Mouse (Mus musculus): ENCODE measurements at regions not wholly inside any gene's neighbourhood (a gene's known extent, or its start where the extent isn't known, plus 50 kb on each side); places are given as distances from the start of the nearest gene placed in this dataset.

DNA sequence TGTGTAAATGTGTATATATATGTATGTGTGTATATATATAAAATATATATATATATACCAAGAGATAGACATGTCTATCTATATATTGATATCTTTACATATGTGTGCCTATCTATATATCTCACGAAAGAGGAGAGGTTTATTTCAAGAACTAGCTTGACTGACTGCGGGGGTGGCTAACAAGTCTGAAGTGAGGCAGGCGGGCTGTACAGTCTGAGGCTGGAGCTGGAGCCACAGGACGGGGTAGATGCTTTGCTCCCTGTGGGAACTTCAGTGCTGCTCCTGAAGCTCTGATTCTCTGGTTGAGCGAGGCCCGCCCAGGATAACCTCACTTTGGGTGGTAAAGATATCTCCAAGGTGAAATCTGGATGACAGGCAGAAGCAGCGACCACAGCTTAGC, 213.4 kb upstream of the Serp2 start:
- no peak overlapping the region for H3K4me3 ChIP-seq (ENCODE audit: low read depth, low read length)
- no peaks in the 10 kb centered on the region for H3K36me3 ChIP-seq (ENCODE audit: control insufficient read depth, insufficient read depth, low read length, poor library complexity, severe bottlenecking)
- H3K9me3 ChIP-seq (replicated peaks; ENCODE audit: control insufficient read depth, insufficient read depth, low read length, poor library complexity, severe bottlenecking) = no peaks in the 10 kb centered on the region
- no peaks in the 10 kb centered on the region; the same call in 1 of the 2 replicates for H3K27me3 ChIP-seq (ENCODE audit: control insufficient read depth, insufficient read depth, low read length, poor library complexity, severe bottlenecking)
- H3K4me1 ChIP-seq (ENCODE audit: control insufficient read depth, insufficient read depth, low read length) = peaks cover 2% of the 10 kb centered on the region
- H3K27ac ChIP-seq (ENCODE audit: insufficient read depth, low read length) = no peak overlapping the region
- TF ChIP-seq POLR2A (IDR thresholded peaks at IDR 0.05; ENCODE audit: insufficient read depth, low read length) (no peak), EP300 (IDR thresholded peaks at IDR 0.05; ENCODE audit: insufficient read depth, low read depth, low read length) (no peak), CTCF (IDR thresholded peaks at IDR 0.05; ENCODE audit: low read depth, low read length) (no peak)
- no peak overlapping the region for H3K9ac ChIP-seq (ENCODE audit: low read depth, poor library complexity, severe bottlenecking)

DNA sequence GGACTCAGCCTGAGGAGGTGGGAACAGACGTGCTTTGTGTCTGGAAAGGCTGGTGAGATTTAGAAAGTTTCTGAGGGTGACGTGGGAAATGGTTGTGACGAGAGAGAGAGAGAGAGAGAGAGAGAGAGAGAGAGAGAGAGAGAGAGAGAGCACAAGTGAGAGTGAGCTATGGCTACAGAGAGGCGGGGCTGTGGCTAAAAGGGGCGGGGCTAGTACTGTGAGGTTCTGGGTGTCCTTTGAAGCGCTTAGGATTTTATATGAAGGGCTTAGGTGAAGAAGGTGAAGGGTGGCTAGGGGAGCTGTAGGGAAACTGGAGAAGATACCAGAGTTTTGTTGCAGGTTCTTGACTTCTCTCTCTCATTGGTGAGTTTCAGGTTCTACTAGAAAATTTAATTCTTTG, 210.6 kb upstream of the Serp2 start:
- H3K4me3 ChIP-seq (ENCODE audit: low read depth, low read length) = no peak overlapping the region
- H3K27ac ChIP-seq (ENCODE audit: insufficient read depth, low read length) = no peak overlapping the region
- H3K27me3 ChIP-seq (ENCODE audit: control insufficient read depth, insufficient read depth, low read length, poor library complexity, severe bottlenecking) = no peaks in the 10 kb centered on the region; the same call in 1 of the 2 replicates
- H3K9me3 ChIP-seq (replicated peaks; ENCODE audit: control insufficient read depth, insufficient read depth, low read length, poor library complexity, severe bottlenecking) = no peaks in the 10 kb centered on the region
- H3K4me1 ChIP-seq (ENCODE audit: control insufficient read depth, insufficient read depth, low read length) = peaks cover 8% of the 10 kb centered on the region
- no peaks in the 10 kb centered on the region for H3K36me3 ChIP-seq (ENCODE audit: control insufficient read depth, insufficient read depth, low read length, poor library complexity, severe bottlenecking)
- H3K9ac ChIP-seq (ENCODE audit: low read depth, poor library complexity, severe bottlenecking) = no peak overlapping the region
- no peak for TF ChIP-seq EP300 (IDR thresholded peaks at IDR 0.05; ENCODE audit: insufficient read depth, low read depth, low read length)
- no peak for TF ChIP-seq CTCF (IDR thresholded peaks at IDR 0.05; ENCODE audit: low read depth, low read length)
- no peak for TF ChIP-seq POLR2A (IDR thresholded peaks at IDR 0.05; ENCODE audit: insufficient read depth, low read length)

DNA sequence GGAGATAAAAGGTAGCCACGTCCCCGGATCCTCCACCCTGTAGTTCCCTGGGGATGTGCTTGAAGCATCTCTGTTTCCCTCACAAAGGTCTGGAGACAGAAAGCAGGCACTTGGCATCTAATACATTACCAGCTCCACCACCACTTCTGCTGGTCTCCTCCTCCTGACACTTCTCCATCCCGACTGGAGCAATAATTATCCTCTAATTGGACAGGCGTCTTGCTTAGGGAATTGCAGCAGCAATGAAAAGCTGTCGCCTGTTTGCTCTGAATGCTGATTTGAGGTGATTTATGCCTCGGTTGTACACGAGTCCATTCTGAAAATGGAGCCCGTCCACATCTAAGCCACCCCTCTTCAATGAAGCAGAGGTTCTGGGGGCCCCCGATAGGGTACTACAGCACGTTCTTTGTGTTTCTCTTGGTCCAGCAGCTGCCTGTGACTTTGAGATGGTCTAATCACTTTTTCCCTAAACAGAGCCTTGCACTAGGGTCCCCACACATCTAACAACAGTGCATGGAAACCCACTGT, 209.6 kb upstream of the Serp2 start:
- H3K9me3 ChIP-seq (replicated peaks; ENCODE audit: control insufficient read depth, insufficient read depth, low read length, poor library complexity, severe bottlenecking) = no peaks in the 10 kb centered on the region
- H3K4me1 ChIP-seq (ENCODE audit: control insufficient read depth, insufficient read depth, low read length) = peaks cover 8% of the 10 kb centered on the region
- H3K27me3 ChIP-seq (ENCODE audit: control insufficient read depth, insufficient read depth, low read length, poor library complexity, severe bottlenecking) = no peaks in the 10 kb centered on the region; the same call in 1 of the 2 replicates
- no peaks in the 10 kb centered on the region for H3K36me3 ChIP-seq (ENCODE audit: control insufficient read depth, insufficient read depth, low read length, poor library complexity, severe bottlenecking)
- no peak for TF ChIP-seq CTCF (IDR thresholded peaks at IDR 0.05; ENCODE audit: low read depth, low read length)
- no peak for TF ChIP-seq POLR2A (IDR thresholded peaks at IDR 0.05; ENCODE audit: insufficient read depth, low read length)
- no peak for TF ChIP-seq EP300 (IDR thresholded peaks at IDR 0.05; ENCODE audit: insufficient read depth, low read depth, low read length)
- no peak overlapping the region for H3K27ac ChIP-seq (ENCODE audit: insufficient read depth, low read length)
- H3K4me3 ChIP-seq (ENCODE audit: low read depth, low read length) = no peak overlapping the region
- H3K9ac ChIP-seq (ENCODE audit: low read depth, poor library complexity, severe bottlenecking) = no peak overlapping the region

DNA sequence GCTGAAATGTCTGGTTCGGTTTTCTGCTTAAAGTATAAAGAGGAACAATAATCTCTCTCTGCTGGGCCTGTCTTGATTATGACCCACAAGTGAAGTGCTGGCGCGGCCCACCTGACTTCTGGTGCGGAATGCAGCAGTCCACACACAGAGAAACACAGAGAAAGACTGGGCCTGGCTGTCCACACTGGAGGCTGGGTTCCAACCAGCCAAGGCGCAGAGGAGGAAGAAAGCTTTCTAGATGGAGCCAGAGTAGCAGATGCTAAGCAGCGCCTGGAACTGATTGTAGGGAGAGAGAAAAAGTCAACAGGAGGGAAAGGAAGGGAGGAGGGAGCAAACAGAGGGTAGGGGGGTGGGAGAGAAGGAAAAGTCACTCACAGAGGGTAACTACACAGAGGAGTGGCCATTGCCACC, 208.4 kb upstream of the Serp2 start:
- H3K9me3 ChIP-seq (replicated peaks; ENCODE audit: control insufficient read depth, insufficient read depth, low read length, poor library complexity, severe bottlenecking) = no peaks in the 10 kb centered on the region
- H3K4me3 ChIP-seq (ENCODE audit: low read depth, low read length) = no peak overlapping the region
- no peak overlapping the region for H3K27ac ChIP-seq (ENCODE audit: insufficient read depth, low read length)
- 0 out of 2 replicates have a peak overlapping the region, but pooled peaks have one; percentile 2 for H3K9ac ChIP-seq (ENCODE audit: low read depth, poor library complexity, severe bottlenecking)
- H3K4me1 ChIP-seq (ENCODE audit: control insufficient read depth, insufficient read depth, low read length) = peaks cover 8% of the 10 kb centered on the region
- no peaks in the 10 kb centered on the region for H3K36me3 ChIP-seq (ENCODE audit: control insufficient read depth, insufficient read depth, low read length, poor library complexity, severe bottlenecking)
- TF ChIP-seq CTCF (IDR thresholded peaks at IDR 0.05; ENCODE audit: low read depth, low read length) (no peak), EP300 (IDR thresholded peaks at IDR 0.05; ENCODE audit: insufficient read depth, low read depth, low read length) (no peak), POLR2A (IDR thresholded peaks at IDR 0.05; ENCODE audit: insufficient read depth, low read length) (no peak)
- H3K27me3 ChIP-seq (ENCODE audit: control insufficient read depth, insufficient read depth, low read length, poor library complexity, severe bottlenecking) = no peaks in the 10 kb centered on the region; the same call in 1 of the 2 replicates

DNA sequence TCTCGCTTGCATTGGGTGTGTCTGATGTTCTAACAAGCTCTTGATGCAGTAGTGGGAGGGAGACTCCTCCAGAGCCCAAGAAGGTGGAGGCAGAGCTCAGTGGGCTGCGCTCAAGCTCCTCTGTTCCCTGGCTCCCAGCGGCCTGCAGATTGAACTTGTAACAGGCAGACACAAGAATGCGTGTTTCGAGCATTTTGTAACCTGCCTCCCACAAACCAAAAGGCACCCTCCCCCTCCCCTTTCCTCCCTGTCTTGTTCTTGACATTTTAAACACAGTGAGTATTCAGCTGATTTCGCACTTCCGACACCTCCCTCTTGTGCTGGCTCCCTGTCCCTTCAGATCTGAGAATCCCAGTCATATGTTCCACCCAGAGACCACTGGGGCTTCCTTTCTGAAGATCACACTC, 207.7 kb upstream of the Serp2 start:
- peaks cover 8% of the 10 kb centered on the region for H3K4me1 ChIP-seq (ENCODE audit: control insufficient read depth, insufficient read depth, low read length)
- TF ChIP-seq POLR2A (IDR thresholded peaks at IDR 0.05; ENCODE audit: insufficient read depth, low read length) = no peak
- no peak for TF ChIP-seq CTCF (IDR thresholded peaks at IDR 0.05; ENCODE audit: low read depth, low read length)
- no peak for TF ChIP-seq EP300 (IDR thresholded peaks at IDR 0.05; ENCODE audit: insufficient read depth, low read depth, low read length)
- no peak overlapping the region for H3K27ac ChIP-seq (ENCODE audit: insufficient read depth, low read length)
- 0 out of 2 replicates have a peak overlapping the region, but pooled peaks have one; percentile 2 for H3K9ac ChIP-seq (ENCODE audit: low read depth, poor library complexity, severe bottlenecking)
- H3K4me3 ChIP-seq (ENCODE audit: low read depth, low read length) = no peak overlapping the region
- no peaks in the 10 kb centered on the region for H3K9me3 ChIP-seq (replicated peaks; ENCODE audit: control insufficient read depth, insufficient read depth, low read length, poor library complexity, severe bottlenecking)
- no peaks in the 10 kb centered on the region for H3K36me3 ChIP-seq (ENCODE audit: control insufficient read depth, insufficient read depth, low read length, poor library complexity, severe bottlenecking)
- H3K27me3 ChIP-seq (ENCODE audit: control insufficient read depth, insufficient read depth, low read length, poor library complexity, severe bottlenecking) = no peaks in the 10 kb centered on the region; the same call in 1 of the 2 replicates

DNA sequence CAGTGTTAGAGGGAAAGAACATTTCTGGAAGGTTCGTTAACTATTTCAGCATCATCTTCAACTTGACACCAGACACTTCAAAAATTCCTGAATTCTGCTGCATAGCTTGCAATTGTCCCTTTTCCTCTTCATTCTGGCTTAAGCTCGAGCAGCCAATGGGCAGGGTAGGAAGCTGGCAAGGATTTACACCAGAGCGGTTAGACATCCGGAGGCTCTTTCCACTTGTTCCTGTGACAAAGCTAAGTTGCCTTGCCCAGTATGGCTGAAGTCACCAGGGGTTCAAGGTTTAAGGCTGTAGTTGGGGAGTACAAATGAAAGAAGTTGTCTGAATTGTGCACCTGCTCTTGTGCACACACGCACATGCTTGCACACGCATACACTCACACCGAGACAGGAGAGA, 206.8 kb upstream of the Serp2 start:
- no peak overlapping the region for H3K4me3 ChIP-seq (ENCODE audit: low read depth, low read length)
- H3K9ac ChIP-seq (ENCODE audit: low read depth, poor library complexity, severe bottlenecking) = no peak overlapping the region
- no peaks in the 10 kb centered on the region; the same call in 1 of the 2 replicates for H3K27me3 ChIP-seq (ENCODE audit: control insufficient read depth, insufficient read depth, low read length, poor library complexity, severe bottlenecking)
- H3K9me3 ChIP-seq (replicated peaks; ENCODE audit: control insufficient read depth, insufficient read depth, low read length, poor library complexity, severe bottlenecking) = no peaks in the 10 kb centered on the region
- H3K36me3 ChIP-seq (ENCODE audit: control insufficient read depth, insufficient read depth, low read length, poor library complexity, severe bottlenecking) = no peaks in the 10 kb centered on the region
- no peak overlapping the region for H3K27ac ChIP-seq (ENCODE audit: insufficient read depth, low read length)
- TF ChIP-seq EP300 (IDR thresholded peaks at IDR 0.05; ENCODE audit: insufficient read depth, low read depth, low read length) (no peak), CTCF (IDR thresholded peaks at IDR 0.05; ENCODE audit: low read depth, low read length) (no peak), POLR2A (IDR thresholded peaks at IDR 0.05; ENCODE audit: insufficient read depth, low read length) (no peak)
- H3K4me1 ChIP-seq (ENCODE audit: control insufficient read depth, insufficient read depth, low read length) = peaks cover 8% of the 10 kb centered on the region

All from ES-Bruce4 (cell line).